In genomic region chr5:125534611-125535324, GRCm38 (mm10) we compare ENCODE assay signal across 8 mouse cellular contexts. TPM values are rescaled to one million over a fixed set of nuclear protein-coding genes. Genes with fewer than 3 reads are reported as not detected.
DNase-seq lines count a peak whose midpoint lies in the region; ATAC-seq and TF ChIP-seq lines count a peak whose summit lies in the region.
"Had no signal": no experiment of that assay in that cellular context is flagged by ENCODE, and none has a peak within 500 bp of the region (broad histone marks: within the 10 kb centered on the region; RNA-seq: fewer than 3 reads in every experiment).

No protein-coding gene starts in this region.

- under 1% methylated on average over 26 of the region's 26 CpGs for WGBS in embryonic facial prominence, embryonic 10.5 days
- WGBS in forebrain, postnatal 0 days: 5% methylated on average over 26 of the region's 26 CpGs
- WGBS in neural tube, embryonic 15.5 days: under 1% methylated on average over 26 of the region's 26 CpGs
- 3% methylated on average over 26 of the region's 26 CpGs for WGBS in intestine, embryonic 16.5 days

- H3K36me3 ChIP-seq in embryonic facial prominence, embryonic 10.5 days (replicated peaks): no peaks in the 10 kb centered on the region
- no peaks in the 10 kb centered on the region for H3K36me3 ChIP-seq in forebrain, postnatal 0 days (ENCODE audit: insufficient read depth)
- no peaks in the 10 kb centered on the region for H3K36me3 ChIP-seq in neural tube, embryonic 15.5 days
- H3K36me3 ChIP-seq in intestine, embryonic 16.5 days (ENCODE audit: control insufficient read depth, insufficient read depth, low read length): no peaks in the 10 kb centered on the region

- H3K27ac ChIP-seq in embryonic facial prominence, embryonic 10.5 days (replicated peaks): no peak overlapping the region
- H3K27ac ChIP-seq in forebrain, postnatal 0 days (ENCODE audit: low read depth, low read length): peak overlapping the region; percentile 70
- peak overlapping the region; percentile 94 for H3K27ac ChIP-seq in left cerebral cortex, adult 2 months
- peak overlapping the region; percentile 76 for H3K27ac ChIP-seq in neural tube, embryonic 15.5 days (replicated peaks)
- H3K27ac ChIP-seq in intestine, embryonic 16.5 days (ENCODE audit: low read length): no peak overlapping the region
- no peak overlapping the region for H3K27ac ChIP-seq in gastrocnemius, adult 2 months

- peak; percentile 32 for DNase-seq in embryonic facial prominence, embryonic 10.5 days (ENCODE audit: low spot score)
- peak; percentile 60 for DNase-seq in forebrain, postnatal 0 days
- peak; percentile 73 to 76 for DNase-seq in left cerebral cortex, adult 2 months (ENCODE audit: extremely low spot score in 1 of 2, low spot score in 2 of 2)
- DNase-seq in gastrocnemius, adult 2 months: no peak
- DNase-seq: thymus, postnatal 14 days had no signal

- TF ChIP-seq CTCF in forebrain, postnatal 0 days (IDR thresholded peaks at IDR 0.05; ENCODE audit: low read depth): no peak
- TF ChIP-seq CTCF in left cerebral cortex, adult 2 months (IDR thresholded peaks at IDR 0.05): no peak; the same call in 1 of the 2 replicates
- TF ChIP-seq CTCF in gastrocnemius, adult 2 months (IDR thresholded peaks at IDR 0.05): no peak

- peak; percentile 42 for ATAC-seq in forebrain, postnatal 0 days
- peak; percentile 69; the same call in 1 of the 2 replicates for ATAC-seq in neural tube, embryonic 15.5 days (ENCODE audit: low FRiP score)
- no peak for ATAC-seq in monocyte, adult 5-6 weeks (replicated peaks; ENCODE audit: insufficient number of reproducible peaks, low FRiP score, low TSS enrichment, poor library complexity, severe bottlenecking)
- no peak for ATAC-seq in intestine, embryonic 16.5 days

- 0 out of 2 replicates have a peak, but pooled peaks cover 2% of the 10 kb centered on the region for H3K9me3 ChIP-seq in embryonic facial prominence, embryonic 10.5 days
- H3K9me3 ChIP-seq in forebrain, postnatal 0 days (ENCODE audit: low read length): no peaks in the 10 kb centered on the region
- no peaks in the 10 kb centered on the region for H3K9me3 ChIP-seq in neural tube, embryonic 15.5 days (replicated peaks)
- H3K9me3 ChIP-seq in intestine, embryonic 16.5 days (ENCODE audit: control insufficient read depth, low read length): no peaks in the 10 kb centered on the region

- H3K4me2 ChIP-seq in forebrain, postnatal 0 days (ENCODE audit: low read depth): peak overlapping the region; percentile 88
- peak overlapping the region; percentile 96 for H3K4me2 ChIP-seq in neural tube, embryonic 15.5 days
- H3K4me2 ChIP-seq in intestine, embryonic 16.5 days (ENCODE audit: low read depth, low read length): no peak overlapping the region

- H3K9ac ChIP-seq in forebrain, postnatal 0 days: peak overlapping the region; percentile 71
- H3K9ac ChIP-seq in neural tube, embryonic 15.5 days (replicated peaks): peak overlapping the region; percentile 73
- no peak overlapping the region for H3K9ac ChIP-seq in intestine, embryonic 16.5 days (ENCODE audit: low read depth, low read length)

- H3K4me1 ChIP-seq in embryonic facial prominence, embryonic 10.5 days: peaks cover 40% of the 10 kb centered on the region
- H3K4me1 ChIP-seq in forebrain, postnatal 0 days (ENCODE audit: insufficient read depth): no peaks in the 10 kb centered on the region
- H3K4me1 ChIP-seq in neural tube, embryonic 15.5 days: peaks cover 36% of the 10 kb centered on the region
- H3K4me1 ChIP-seq in intestine, embryonic 16.5 days (ENCODE audit: control insufficient read depth, insufficient read depth, low read length): peaks cover 11% of the 10 kb centered on the region

- intact Hi-C loops in left cerebral cortex, adult 2 months (cut with DNase I): loop anchor here (5.0 to 10.0 kb wide), 7 partner anchors 173 to 803 kb away; no protein-coding TSS in a partner anchor
- intact Hi-C loops in gastrocnemius, adult 2 months (cut with DNase I): no loop called here

- H3K27me3 ChIP-seq in embryonic facial prominence, embryonic 10.5 days (replicated peaks; ENCODE audit: low read depth, poor library complexity, severe bottlenecking): peaks cover 89% of the 10 kb centered on the region
- H3K27me3 ChIP-seq in forebrain, postnatal 0 days (ENCODE audit: insufficient read depth, low read length): no peaks in the 10 kb centered on the region; the same call in 1 of the 2 replicates
- H3K27me3 ChIP-seq in neural tube, embryonic 15.5 days (replicated peaks): peaks cover 43% of the 10 kb centered on the region
- H3K27me3 ChIP-seq in intestine, embryonic 16.5 days (replicated peaks; ENCODE audit: control insufficient read depth, insufficient read depth, low read length): peaks cover 61% of the 10 kb centered on the region

- H3K4me3 ChIP-seq in embryonic facial prominence, embryonic 10.5 days: peak overlapping the region; percentile 31
- H3K4me3 ChIP-seq in forebrain, postnatal 0 days (ENCODE audit: low read depth, low read length): peak overlapping the region; percentile 67
- H3K4me3 ChIP-seq in left cerebral cortex, adult 2 months: peak overlapping the region; percentile 82
- H3K4me3 ChIP-seq in neural tube, embryonic 15.5 days (replicated peaks): peak overlapping the region; percentile 63
- no peak overlapping the region for H3K4me3 ChIP-seq in intestine, embryonic 16.5 days (ENCODE audit: low read length)
- H3K4me3 ChIP-seq in gastrocnemius, adult 2 months: no peak overlapping the region

RNA-seq across cellular contexts. Expression of gene Tmem132b, which starts 3.2 kb away (rescaled TPM):
- 0.23 and 0.34 TPM in 2 replicates for polyA plus RNA-seq in embryonic facial prominence, embryonic 10.5 days (2016; fragmentation: Nextera tagmentation; extraction: Ambion mirVana)
- 32.2 and 48.9 TPM in 2 replicates for total RNA-seq in forebrain, postnatal 0 days (2014; rRNA removed)
- 5.1 and 7.8 TPM in 2 replicates for polyA plus RNA-seq in forebrain, postnatal 0 days (2015; fragmentation: Nextera tagmentation; extraction: Ambion mirVana)
- total RNA-seq in left cerebral cortex, adult 2 months (2021): 100 to 1,000 TPM; 135 to 141 TPM
- polyA plus RNA-seq in neural tube, embryonic 15.5 days (2015; fragmentation: Nextera tagmentation; extraction: Ambion mirVana): 4.9 and 5.6 TPM in 2 replicates
- 0.38 TPM in 1 of 3 replicates, not detected in the others for total RNA-seq in monocyte, adult 5-6 weeks (2017)
- 0.11 and 0.16 TPM in 2 replicates for polyA plus RNA-seq in intestine, embryonic 16.5 days (2015; fragmentation: Nextera tagmentation; extraction: Ambion mirVana)
- under 1 TPM; 0.20 to 0.56 TPM for total RNA-seq in gastrocnemius, adult 2 months (2021)

RNA-seq across cellular contexts. Expression of gene Aacs, which starts 59.2 kb away (rescaled TPM):
- polyA plus RNA-seq in embryonic facial prominence, embryonic 10.5 days (2016; fragmentation: Nextera tagmentation; extraction: Ambion mirVana): 51.2 and 60.1 TPM in 2 replicates
- total RNA-seq in forebrain, postnatal 0 days (2014; rRNA removed): 90.9 and 116 TPM in 2 replicates
- polyA plus RNA-seq in forebrain, postnatal 0 days (2015; fragmentation: Nextera tagmentation; extraction: Ambion mirVana): 83.8 and 97.9 TPM in 2 replicates
- total RNA-seq in left cerebral cortex, adult 2 months (2021): 10 to 100 TPM; 43.7 to 48.0 TPM
- polyA plus RNA-seq in neural tube, embryonic 15.5 days (2015; fragmentation: Nextera tagmentation; extraction: Ambion mirVana): 92.1 and 103 TPM in 2 replicates
- 9.0 to 122 TPM (median 12.6 TPM) in 3 replicates for total RNA-seq in monocyte, adult 5-6 weeks (2017)
- 81.3 and 83.5 TPM in 2 replicates for polyA plus RNA-seq in intestine, embryonic 16.5 days (2015; fragmentation: Nextera tagmentation; extraction: Ambion mirVana)
- total RNA-seq in gastrocnemius, adult 2 months (2021): 1 to 10 TPM; 2.8 to 3.3 TPM

Comparison
In these comparisons a context has a peak if more than half of its experiments do, and no peak if none do; other contexts are left out.
1. H3K27ac ChIP-seq: peak in forebrain, postnatal 0 days (single experiment), left cerebral cortex, adult 2 months (single experiment) and neural tube, embryonic 15.5 days (single experiment); none in embryonic facial prominence, embryonic 10.5 days (single experiment), intestine, embryonic 16.5 days (single experiment) and gastrocnemius, adult 2 months (single experiment).
2. H3K4me3 ChIP-seq: peak in embryonic facial prominence, embryonic 10.5 days (single experiment), forebrain, postnatal 0 days (single experiment), left cerebral cortex, adult 2 months (single experiment) and neural tube, embryonic 15.5 days (single experiment); none in intestine, embryonic 16.5 days (single experiment) and gastrocnemius, adult 2 months (single experiment).
3. ATAC-seq: peak in forebrain, postnatal 0 days (single experiment) and neural tube, embryonic 15.5 days (single experiment); none in monocyte, adult 5-6 weeks (single experiment) and intestine, embryonic 16.5 days (single experiment).
4. RNA of gene Tmem132b, which starts 3.2 kb away (total RNA-seq): 135 to 141 TPM in left cerebral cortex, adult 2 months and 32.2 to 48.9 TPM in forebrain, postnatal 0 days; 0.20 to 0.56 TPM in gastrocnemius, adult 2 months and 0.38 TPM in monocyte, adult 5-6 weeks; every median in the first group is over 10 times any median in the second.